ENCODE assay signal across 23 mouse cellular contexts in the genomic region with DNA sequence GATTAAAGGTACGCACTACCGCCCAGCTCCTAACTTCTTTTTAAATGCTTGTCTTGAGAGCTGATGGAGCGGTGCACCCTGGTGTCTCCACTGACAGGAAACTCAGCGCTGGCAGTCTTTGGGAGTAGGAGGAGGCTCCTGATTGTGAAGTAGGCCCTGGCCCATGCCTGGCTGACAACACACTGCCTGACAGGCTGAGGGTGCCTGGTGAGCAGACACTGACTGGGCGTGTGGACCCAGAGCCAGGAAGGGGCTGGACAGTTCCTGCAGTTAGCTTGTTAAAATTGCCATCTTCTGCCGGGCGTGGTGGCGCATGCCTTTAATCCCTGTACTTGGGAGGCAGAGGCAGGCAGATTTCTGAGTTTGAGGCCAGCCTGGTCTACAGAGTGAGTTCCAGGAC.
"Had no signal": no experiment of that assay in that cellular context is flagged by ENCODE, and none has a peak within 500 bp of the region (broad histone marks: within the 10 kb centered on the region; RNA-seq: fewer than 3 reads in every experiment).

No protein-coding gene starts in this region.

- H3K27me3 ChIP-seq: hindbrain, embryonic 12.5 days; hindbrain, embryonic 15.5 days; kidney, embryonic 15.5 days; limb, embryonic 12.5 days had no signal

- H3K27ac ChIP-seq: heart, adult 2 months; heart, embryonic 10.5 days; hindbrain, embryonic 10.5 days; hindbrain, embryonic 12.5 days; hindbrain, embryonic 15.5 days; hindbrain, postnatal 0 days; kidney, embryonic 15.5 days; kidney, postnatal 0 days; left cerebral cortex, adult 2 months; limb, embryonic 10.5 days; limb, embryonic 12.5 days had no signal

- H3K36me3 ChIP-seq: heart, embryonic 12.5 days; hindbrain, embryonic 10.5 days; hindbrain, embryonic 12.5 days; hindbrain, embryonic 15.5 days; kidney, embryonic 15.5 days; limb, embryonic 12.5 days had no signal

- H3K4me1 ChIP-seq: heart, embryonic 12.5 days; hindbrain, embryonic 12.5 days had no signal

- H3K4me3 ChIP-seq: heart, adult 2 months; heart, embryonic 10.5 days; heart, embryonic 12.5 days; hindbrain, embryonic 10.5 days; hindbrain, embryonic 12.5 days; hindbrain, embryonic 15.5 days; kidney, embryonic 15.5 days; left cerebral cortex, adult 2 months; limb, embryonic 10.5 days; limb, embryonic 12.5 days had no signal

- ATAC-seq: forebrain, embryonic 16.5 days; hindbrain, postnatal 0 days; intestine, embryonic 16.5 days had no signal

- DNase-seq: gastrocnemius, postnatal 14 days; heart, adult 2 months; heart, postnatal 10 days; heart, postnatal 4 days; kidney, adult 11 months; kidney, adult 2 months; kidney, adult 9 months; kidney, postnatal 14 days; kidney, postnatal 36 days; liver had no signal

- H3K9ac ChIP-seq: heart, embryonic 12.5 days; hindbrain, embryonic 12.5 days; hindbrain, embryonic 15.5 days; kidney, embryonic 15.5 days; limb, embryonic 12.5 days had no signal

- H3K4me2 ChIP-seq: heart, embryonic 12.5 days; hindbrain, embryonic 12.5 days; hindbrain, embryonic 15.5 days; kidney, embryonic 15.5 days; limb, embryonic 12.5 days had no signal

- H3K9me3 ChIP-seq: heart, embryonic 10.5 days; heart, embryonic 12.5 days; hindbrain, embryonic 10.5 days; hindbrain, embryonic 12.5 days; hindbrain, embryonic 15.5 days; kidney, embryonic 15.5 days; limb, embryonic 10.5 days; limb, embryonic 12.5 days had no signal
